Mouse (Mus musculus): Measurements from ENCODE around the gene Ap4m1.
"Not testable (repeated sequence)": the region's sequence is repeated elsewhere in the genome, so short reads cannot be mapped to it uniquely, and the experiment has no call there.

Gene Ap4m1

GRCm38 (mm10) chr5:138195463-138195862 lies 23.7 kb downstream of the Ap4m1 start:
- no peak for DNase-seq (ENCODE audit: low read depth)

- no peak for DNase-seq (ENCODE audit: low read depth)
These were observed 27.8 kb downstream of the Ap4m1 start for GRCm38 (mm10) chr5:138199576-138199975.

- no peak for DNase-seq (ENCODE audit: low read depth)
These were observed 30.3 kb downstream of the Ap4m1 start for GRCm38 (mm10) chr5:138202086-138202485.

DNA sequence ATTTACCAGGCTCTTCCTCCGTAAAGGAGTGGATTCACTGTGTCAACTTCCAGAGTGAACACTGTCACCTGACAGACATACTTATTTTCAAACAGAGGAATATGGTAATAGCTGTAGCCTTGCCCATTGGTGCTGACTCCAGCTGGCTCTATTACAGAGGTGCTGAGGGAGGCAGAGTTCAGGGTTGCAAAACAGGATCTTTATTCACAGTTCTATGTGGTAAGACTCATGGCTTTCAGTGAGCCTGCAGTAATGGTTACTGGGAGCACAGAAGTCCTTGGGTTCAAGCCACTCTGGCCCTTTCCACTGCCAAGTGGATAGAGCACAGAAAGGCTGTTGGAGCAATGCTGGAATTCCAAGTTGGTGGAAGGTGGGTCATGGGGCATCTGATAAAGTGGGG lies 35.5 kb downstream of the Ap4m1 start:
- DNase-seq (ENCODE audit: low read depth): no peak

DNA sequence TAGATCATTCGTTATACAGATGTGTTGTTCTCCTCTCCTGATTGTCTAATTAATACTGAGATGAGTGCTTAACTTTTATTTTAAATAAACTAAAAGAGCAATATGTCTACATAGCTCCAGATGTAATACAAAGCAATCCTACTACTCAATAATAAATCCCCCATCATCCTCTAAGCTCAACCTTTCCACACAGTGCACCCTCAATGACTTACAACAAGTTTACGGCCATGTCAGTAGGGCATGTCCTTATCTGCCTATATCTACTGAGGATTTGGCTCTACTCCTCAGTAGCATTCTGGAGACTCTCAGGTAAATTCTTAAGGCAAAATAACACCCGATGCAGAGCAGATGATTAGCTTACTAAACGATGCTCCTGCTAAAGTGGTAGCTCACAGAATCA lies 36.1 kb downstream of the Ap4m1 start:
- DNase-seq (ENCODE audit: low read depth): no peak

- not testable (repeated sequence) for DNase-seq (ENCODE audit: low read depth)
These were observed 44.8 kb downstream of the Ap4m1 start for GRCm38 (mm10) chr5:138216632-138217031.

DNA sequence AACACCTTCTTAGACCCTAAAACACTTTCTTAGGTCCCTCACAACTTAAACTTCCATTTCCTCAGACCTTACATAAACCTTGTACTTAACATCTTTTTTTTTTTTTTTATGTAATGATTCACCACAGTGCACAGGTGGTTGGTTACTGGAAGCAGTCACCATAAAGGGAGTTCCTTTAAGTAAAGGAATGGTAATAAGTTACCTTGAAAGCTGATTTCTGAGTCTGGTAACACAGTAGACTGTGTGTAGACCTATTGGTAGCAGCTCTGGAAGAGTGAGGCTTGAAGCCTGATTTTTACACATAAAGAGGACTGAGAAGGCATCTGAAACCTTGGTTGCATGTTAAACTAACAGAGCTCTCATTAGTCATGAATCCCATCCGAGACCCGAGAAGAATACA lies 48.1 kb downstream of the Ap4m1 start:
- no peak for DNase-seq (ENCODE audit: low read depth)

DNA sequence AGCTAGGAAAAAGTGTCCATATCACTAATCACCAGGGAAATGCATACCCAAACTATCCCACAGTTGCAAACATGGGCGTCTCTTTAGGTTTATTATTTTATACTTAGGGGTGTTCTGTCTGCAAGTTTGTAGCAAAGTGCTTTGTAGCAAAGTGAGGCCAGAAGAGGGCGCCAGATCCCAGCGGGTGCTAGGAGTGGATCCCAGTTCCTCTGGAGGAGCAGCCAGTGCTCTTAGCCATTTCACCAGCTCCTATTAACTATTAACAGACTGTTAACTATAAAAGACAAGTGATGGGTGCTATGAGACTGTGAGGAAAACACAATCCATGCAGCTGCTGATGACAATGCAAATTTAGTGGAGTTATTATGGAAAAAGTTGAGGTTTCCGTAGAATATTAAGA lies 50.3 kb downstream of the Ap4m1 start:
- DNase-seq (ENCODE audit: low read depth): peak; percentile 33

- no peak for DNase-seq (ENCODE audit: low read depth)
These were observed 51.5 kb downstream of the Ap4m1 start for GRCm38 (mm10) chr5:138223287-138223686.

- DNase-seq (ENCODE audit: low read depth): no peak
These were observed 53.9 kb downstream of the Ap4m1 start, which contains the start of gene Nxpe5 for GRCm38 (mm10) chr5:138225700-138226099. TSS of gene Nxpe5 (plus strand) at chr5:138225898.

GRCm38 (mm10) chr5:138226491-138226890 lies 54.7 kb downstream of the Ap4m1 start:
- DNase-seq (ENCODE audit: low read depth): no peak

GRCm38 (mm10) chr5:138227367-138227766 lies 55.6 kb downstream of the Ap4m1 start:
- DNase-seq (ENCODE audit: low read depth): no peak

GRCm38 (mm10) chr5:138228026-138228425 lies 56.2 kb downstream of the Ap4m1 start:
- no peak for DNase-seq (ENCODE audit: low read depth)

- no peak for DNase-seq (ENCODE audit: low read depth)
These were observed 57.7 kb downstream of the Ap4m1 start for GRCm38 (mm10) chr5:138229511-138229910.
